Mouse (Mus musculus) liver, postnatal 0 days (tissue): Measurements from ENCODE around the gene Ccl5.

Experiments
- CTCF ChIP-seq: sonication (generic); IDR thresholded peaks from 2 replicates; pipeline ENCODE4 v1.5.1; 2016; ENCODE audit warnings: antibody characterized with exemption, low read depth
- EP300 ChIP-seq: IDR thresholded peaks from 2 replicates; pipeline ENCODE4 v1.6.1; 2016; ENCODE audit warnings: antibody characterized with exemption, low read depth, mild to moderate bottlenecking

DNA sequence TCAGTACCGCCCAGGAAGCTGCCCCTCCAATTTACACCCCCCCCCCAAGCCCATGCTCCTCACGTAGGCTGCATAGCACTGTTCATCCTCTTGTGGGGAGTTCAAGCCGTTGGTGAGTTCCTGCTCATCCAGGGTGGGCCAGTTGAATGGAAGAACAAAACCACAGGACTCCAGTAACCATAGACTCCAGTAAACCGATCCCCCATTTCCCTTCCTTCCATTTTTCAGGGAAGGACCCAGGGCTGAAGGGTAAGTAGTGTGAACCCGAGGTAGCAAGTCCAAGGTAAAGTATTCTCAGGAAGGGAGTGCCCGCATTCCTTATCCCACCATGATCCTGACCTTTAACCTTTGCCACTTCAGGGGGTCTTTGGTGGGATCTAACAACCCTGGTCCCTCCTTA is 11.9 kb downstream of the Ccl5 start:
- TF ChIP-seq CTCF = no peak
- no peak for TF ChIP-seq EP300
